Mouse (Mus musculus): ENCODE results near the gene Stmn1.

DNA sequence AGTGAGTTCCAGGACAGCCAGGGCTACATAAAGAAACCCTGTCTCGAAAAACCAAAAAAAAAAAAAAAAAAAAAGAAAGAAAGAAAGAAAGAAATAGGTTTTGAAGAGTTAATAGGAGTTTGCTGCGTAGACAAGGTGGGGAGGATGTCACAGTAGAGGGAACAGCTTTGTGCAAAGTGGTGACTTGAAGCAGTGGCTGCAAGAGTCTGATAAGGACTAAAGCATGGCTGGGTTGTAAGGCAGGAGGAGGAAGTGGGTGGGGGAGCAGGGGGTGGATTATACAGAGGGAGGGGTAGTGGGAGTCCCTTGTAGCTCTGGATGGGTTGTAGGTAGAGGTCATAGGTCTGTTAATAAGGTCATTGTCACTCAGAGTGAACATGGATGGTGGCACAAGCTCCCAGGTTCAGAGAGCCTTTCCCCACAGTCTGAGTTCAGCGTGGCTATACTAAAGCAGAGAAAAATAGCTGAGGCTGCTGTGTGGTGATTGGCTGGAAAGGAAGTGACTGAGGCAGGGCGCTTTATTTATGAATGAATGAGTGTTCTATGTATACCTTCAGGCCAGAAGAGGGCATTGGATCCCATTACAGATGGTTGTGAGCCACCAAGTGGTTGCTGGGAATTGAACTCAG is 38.0 kb downstream of the Stmn1 start:
- no peak for TF ChIP-seq CTCF (IDR thresholded peaks at IDR 0.05; ENCODE audit: borderline replicate concordance, insufficient read depth, low read depth, low read length)
- TF ChIP-seq POLR2A (IDR thresholded peaks at IDR 0.05; ENCODE audit: borderline replicate concordance, insufficient read depth, low read length) = no peak

Measured in cerebellum, adult 2 months (tissue).